Mouse (Mus musculus) midbrain, embryonic 16.5 days (tissue): ENCODE measurements around the gene Col23a1. TPM values are rescaled to one million over a fixed set of nuclear protein-coding genes. Genes with fewer than 3 reads are reported as not detected.

Experiments
- ATAC-seq: fragments of 200-750 bp; cut with Nextera tagmentation; 2 replicates; pipeline ENCODE4 v1.8.0; 2017; ENCODE audit warnings: moderate TSS enrichment
- H3K27ac ChIP-seq: fragments of 300-500 bp; sonication (generic); 2 replicates; pipeline ENCODE4 v1.5.1; 2014; ENCODE audit warnings: mild to moderate bottlenecking, low read length, mixed read lengths
- H3K27me3 ChIP-seq: fragments of 300-500 bp; sonication (generic); 2 replicates; pipeline ENCODE4 v1.6.1; 2014; ENCODE audit warnings: low read depth, low read length, mixed read lengths; ENCODE audit not compliant: control insufficient read depth, insufficient read depth
- H3K36me3 ChIP-seq: fragments of 300-500 bp; sonication (generic); 2 replicates; pipeline ENCODE4 v1.6.1; 2014; ENCODE audit warnings: mild to moderate bottlenecking, low read length, moderate library complexity, mixed read lengths; ENCODE audit not compliant: control insufficient read depth, insufficient read depth
- H3K4me1 ChIP-seq: fragments of 300-500 bp; sonication (generic); 2 replicates; pipeline ENCODE4 v1.6.1; 2014; ENCODE audit warnings: mild to moderate bottlenecking, low read length, mixed read lengths; ENCODE audit not compliant: control insufficient read depth, insufficient read depth
- H3K4me2 ChIP-seq: fragments of 300-500 bp; sonication (generic); 2 replicates; pipeline ENCODE4 v1.6.1; 2014; ENCODE audit warnings: mild to moderate bottlenecking, low read length, mixed read lengths
- H3K4me3 ChIP-seq: fragments of 300-500 bp; sonication (generic); 2 replicates; pipeline ENCODE4 v1.5.1; 2014; ENCODE audit warnings: low read depth, mild to moderate bottlenecking, low read length, moderate library complexity, mixed read lengths
- H3K9ac ChIP-seq: fragments of 300-500 bp; sonication (generic); 2 replicates; pipeline ENCODE4 v1.6.1; 2014; ENCODE audit warnings: low read depth, low read length, mixed read lengths
- H3K9me3 ChIP-seq: fragments of 300-500 bp; sonication (generic); replicated peaks from 2 replicates; pipeline ENCODE4 v1.6.1; 2014; ENCODE audit warnings: mild to moderate bottlenecking, low read length, mixed read lengths; ENCODE audit not compliant: control insufficient read depth, poor library complexity, severe bottlenecking
- WGBS: fragments of 180-500 bp; shearing (Covaris S2); extraction: QIAGEN DNeasy Blood & Tissue Kit; methylation state at CpG from one replicate; pipeline ENCODE4 v1.1.7; 2014; 5-methylcytosine and 5-hydroxymethylcytosine counted together
- polyA plus RNA-seq: library from polyadenylated mRNA; unstranded; fragments of >200 nt; fragmentation: Nextera tagmentation; extraction: Ambion mirVana; gene quantifications from 2 replicates; pipeline ENCODE4 v1.2.1, GENCODE M21; 2015

The Col23a1 gene
- polyA plus RNA-seq, 1 experiment from 2014 or later = 3.0 TPM

GRCm38 (mm10) chr11:51342776-51343175 is 53.1 kb downstream of the Col23a1 start:
- H3K4me1 ChIP-seq = no peaks in the 10 kb centered on the region
- no peak overlapping the region for H3K4me3 ChIP-seq
- H3K4me2 ChIP-seq = no peak overlapping the region
- no peaks in the 10 kb centered on the region for H3K9me3 ChIP-seq
- no peak overlapping the region for H3K9ac ChIP-seq
- no peak for ATAC-seq
- 94% methylated on average over 6 of the region's 6 CpGs for WGBS
- H3K27ac ChIP-seq = no peak overlapping the region
- no peaks in the 10 kb centered on the region for H3K36me3 ChIP-seq
- H3K27me3 ChIP-seq = no peaks in the 10 kb centered on the region

- H3K9me3 ChIP-seq = no peaks in the 10 kb centered on the region
- H3K9ac ChIP-seq = no peak overlapping the region
- no peaks in the 10 kb centered on the region for H3K27me3 ChIP-seq
- ATAC-seq = no peak
- WGBS = 93% methylated on average over 4 of the region's 4 CpGs
- H3K4me2 ChIP-seq = no peak overlapping the region
- no peaks in the 10 kb centered on the region for H3K36me3 ChIP-seq
- H3K4me1 ChIP-seq = no peaks in the 10 kb centered on the region
- no peak overlapping the region for H3K4me3 ChIP-seq
- H3K27ac ChIP-seq = no peak overlapping the region
These were observed 53.6 kb downstream of the Col23a1 start for GRCm38 (mm10) chr11:51343312-51343711.

- H3K27ac ChIP-seq = no peak overlapping the region
- 86% methylated on average over 5 of the region's 5 CpGs for WGBS
- H3K4me3 ChIP-seq = no peak overlapping the region
- H3K9me3 ChIP-seq = no peaks in the 10 kb centered on the region
- H3K4me1 ChIP-seq = no peaks in the 10 kb centered on the region
- no peak overlapping the region for H3K9ac ChIP-seq
- no peaks in the 10 kb centered on the region for H3K27me3 ChIP-seq
- no peak overlapping the region for H3K4me2 ChIP-seq
- H3K36me3 ChIP-seq = no peaks in the 10 kb centered on the region
- no peak for ATAC-seq
These were observed 54.1 kb downstream of the Col23a1 start for GRCm38 (mm10) chr11:51343728-51344289.

GRCm38 (mm10) chr11:51345481-51346465 is 56.1 kb downstream of the Col23a1 start:
- H3K4me3 ChIP-seq = no peak overlapping the region
- no peaks in the 10 kb centered on the region for H3K36me3 ChIP-seq
- H3K27me3 ChIP-seq = no peaks in the 10 kb centered on the region
- H3K9ac ChIP-seq = no peak overlapping the region
- ATAC-seq = no peak
- no peak overlapping the region for H3K27ac ChIP-seq
- 70% methylated on average over 21 of the region's 21 CpGs for WGBS
- no peak overlapping the region for H3K4me2 ChIP-seq
- H3K9me3 ChIP-seq = no peaks in the 10 kb centered on the region
- H3K4me1 ChIP-seq = no peaks in the 10 kb centered on the region

GRCm38 (mm10) chr11:51347756-51348155 is 58.0 kb downstream of the Col23a1 start:
- 87% methylated on average over 2 of the region's 2 CpGs for WGBS
- H3K9me3 ChIP-seq = no peaks in the 10 kb centered on the region
- no peak overlapping the region for H3K4me2 ChIP-seq
- no peak overlapping the region for H3K27ac ChIP-seq
- ATAC-seq = no peak
- no peak overlapping the region for H3K4me3 ChIP-seq
- no peak overlapping the region for H3K9ac ChIP-seq
- no peaks in the 10 kb centered on the region for H3K27me3 ChIP-seq
- H3K36me3 ChIP-seq = no peaks in the 10 kb centered on the region
- H3K4me1 ChIP-seq = no peaks in the 10 kb centered on the region

DNA sequence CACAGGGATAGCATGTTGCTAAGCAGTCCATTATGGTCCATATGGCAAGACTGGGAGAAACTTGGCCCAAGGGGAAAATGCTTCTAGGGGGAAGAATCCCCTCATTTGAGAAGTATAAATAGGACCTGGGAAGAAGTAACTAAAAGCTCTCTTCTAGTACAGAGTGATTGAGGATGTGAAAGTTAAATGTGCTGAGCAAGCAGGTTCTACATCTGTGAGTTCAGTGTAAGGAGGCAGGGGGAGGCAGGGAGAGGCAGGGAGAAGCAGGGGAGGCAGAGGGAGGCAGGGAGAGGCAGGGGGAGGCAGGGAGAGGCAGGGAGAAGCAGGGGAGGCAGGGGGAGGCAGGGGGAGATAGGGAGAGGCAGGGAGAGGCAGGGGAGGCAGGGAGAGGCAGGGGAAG is 59.9 kb downstream of the Col23a1 start:
- Histone ChIP-seq H3K27ac (no peak overlapping the region), H3K36me3 (no peaks in the 10 kb centered on the region), H3K4me1 (no peaks in the 10 kb centered on the region), H3K9ac (no peak overlapping the region), H3K9me3 (no peaks in the 10 kb centered on the region), H3K4me3 (no peak overlapping the region), H3K4me2 (no peak overlapping the region), H3K27me3 (no peaks in the 10 kb centered on the region)
- no peak for ATAC-seq

GRCm38 (mm10) chr11:51351151-51351550 is 61.4 kb downstream of the Col23a1 start:
- Histone ChIP-seq H3K4me3 (no peak overlapping the region), H3K4me1 (no peaks in the 10 kb centered on the region), H3K36me3 (no peaks in the 10 kb centered on the region), H3K27ac (no peak overlapping the region), H3K4me2 (no peak overlapping the region), H3K9me3 (no peaks in the 10 kb centered on the region), H3K27me3 (no peaks in the 10 kb centered on the region), H3K9ac (no peak overlapping the region)
- no peak for ATAC-seq
- whole genome bisulfite sequencing = 73% methylated on average over 9 of the region's 9 CpGs

DNA sequence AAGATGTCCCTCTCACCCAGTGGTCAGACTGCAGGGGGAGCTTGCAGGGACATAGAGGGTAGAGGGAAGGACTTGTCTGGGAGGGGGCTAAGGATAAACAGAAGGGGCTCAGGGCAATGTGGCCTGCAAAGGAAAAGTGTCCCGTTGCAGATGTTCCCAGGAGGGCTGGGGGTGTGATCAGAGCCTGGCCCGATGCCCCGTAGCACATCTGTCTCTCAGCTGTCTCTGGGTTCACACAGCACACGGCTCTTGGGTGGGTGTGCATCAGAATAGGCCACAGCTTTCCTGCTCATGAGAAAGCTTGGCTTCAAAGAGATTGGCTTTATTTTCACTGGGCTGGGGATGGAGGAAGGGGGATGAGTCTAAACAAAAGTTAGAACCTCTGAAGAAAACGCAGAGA is 62.1 kb downstream of the Col23a1 start:
- Histone ChIP-seq H3K27me3 (no peaks in the 10 kb centered on the region), H3K27ac (no peak overlapping the region), H3K36me3 (no peaks in the 10 kb centered on the region), H3K4me3 (no peak overlapping the region), H3K9ac (no peak overlapping the region), H3K9me3 (no peaks in the 10 kb centered on the region), H3K4me2 (no peak overlapping the region), H3K4me1 (no peaks in the 10 kb centered on the region)
- ATAC-seq = no peak
- WGBS = 71% methylated on average over 5 of the region's 5 CpGs

GRCm38 (mm10) chr11:51353746-51354145 is 64.0 kb downstream of the Col23a1 start:
- Histone ChIP-seq H3K4me3 (no peak overlapping the region), H3K27ac (no peak overlapping the region), H3K9ac (no peak overlapping the region), H3K9me3 (no peaks in the 10 kb centered on the region), H3K36me3 (no peaks in the 10 kb centered on the region), H3K27me3 (no peaks in the 10 kb centered on the region), H3K4me1 (no peaks in the 10 kb centered on the region), H3K4me2 (no peak overlapping the region)
- no peak for ATAC-seq
- WGBS = 78% methylated on average over 5 of the region's 5 CpGs
